Mouse (Mus musculus) lung, embryonic 15.5 days (tissue): ENCODE results near the gene St7l. TPM values are rescaled to one million over a fixed set of nuclear protein-coding genes. Genes with fewer than 3 reads are reported as not detected.
A peak's percentile ranks its signal among the peaks of the same experiment; 100 is the strongest.
"Not testable (repeated sequence)": the region's sequence is repeated elsewhere in the genome, so short reads cannot be mapped to it uniquely, and the experiment has no call there.

ENCODE experiments used
- ATAC-seq: fragments of 200-750 bp; cut with Nextera tagmentation; 2 replicates; pipeline ENCODE4 v1.8.0; 2017; ENCODE audit warnings: moderate number of reproducible peaks, borderline replicate concordance; ENCODE audit not compliant: low FRiP score, low TSS enrichment; ENCODE audit errors: extremely low read depth
- H3K27ac ChIP-seq: fragments of 300-500 bp; sonication (generic); 2 replicates; pipeline ENCODE4 v1.5.1; 2015; ENCODE audit warnings: moderate library complexity, mild to moderate bottlenecking, inconsistent platforms
- H3K27me3 ChIP-seq: fragments of 300-500 bp; sonication (generic); 2 replicates; pipeline ENCODE4 v1.6.1; 2015; ENCODE audit warnings: inconsistent platforms
- H3K36me3 ChIP-seq: fragments of 300-500 bp; sonication (generic); 2 replicates; pipeline ENCODE4 v1.6.1; 2015; ENCODE audit warnings: inconsistent platforms
- H3K4me1 ChIP-seq: fragments of 300-500 bp; sonication (generic); 2 replicates; pipeline ENCODE4 v1.6.1; 2015; ENCODE audit warnings: inconsistent platforms
- H3K4me2 ChIP-seq: fragments of 300-500 bp; sonication (generic); 2 replicates; pipeline ENCODE4 v1.6.1; 2015; ENCODE audit warnings: inconsistent platforms, mild to moderate bottlenecking, moderate library complexity
- H3K4me3 ChIP-seq: fragments of 300-500 bp; sonication (generic); 2 replicates; pipeline ENCODE4 v1.5.1; 2015; ENCODE audit warnings: mild to moderate bottlenecking, inconsistent platforms
- H3K9ac ChIP-seq: fragments of 300-500 bp; sonication (generic); 2 replicates; pipeline ENCODE4 v1.6.1; 2015; ENCODE audit warnings: inconsistent platforms
- H3K9me3 ChIP-seq: fragments of 300-500 bp; sonication (generic); 2 replicates; pipeline ENCODE4 v1.6.1; 2016; ENCODE audit warnings: inconsistent platforms
- WGBS: fragments of 180-500 bp; shearing (Covaris S2); methylation state at CpG from one replicate; pipeline ENCODE4 v1.1.7; 2015; 5-methylcytosine and 5-hydroxymethylcytosine counted together
- polyA plus RNA-seq: library from polyadenylated mRNA; unstranded; fragments of >200 nt; fragmentation: Nextera tagmentation; extraction: Ambion mirVana; gene quantifications from 2 replicates; pipeline ENCODE4 v1.2.1, GENCODE M21; 2015

The St7l gene
- polyA plus RNA-seq, 1 experiment from 2014 or later: 35.8 TPM

GRCm38 (mm10) chr3:104846601-104847000, 17.2 kb upstream of the St7l start:
- H3K27me3 ChIP-seq: no peaks in the 10 kb centered on the region
- H3K4me3 ChIP-seq: no peak overlapping the region
- H3K4me2 ChIP-seq: no peak overlapping the region
- H3K9me3 ChIP-seq: no peaks in the 10 kb centered on the region
- H3K36me3 ChIP-seq: peaks cover 41% of the 10 kb centered on the region
- no peak overlapping the region for H3K9ac ChIP-seq
- 91% methylated on average over 4 of the region's 4 CpGs for WGBS
- H3K4me1 ChIP-seq: no peaks in the 10 kb centered on the region
- H3K27ac ChIP-seq: no peak overlapping the region
- ATAC-seq: no peak

- Histone ChIP-seq H3K4me3 (no peak overlapping the region), H3K36me3 (peaks cover 10% of the 10 kb centered on the region; the same call in 1 of the 2 replicates), H3K4me2 (no peak overlapping the region), H3K9me3 (no peaks in the 10 kb centered on the region), H3K9ac (no peak overlapping the region), H3K27ac (no peak overlapping the region), H3K27me3 (no peaks in the 10 kb centered on the region), H3K4me1 (no peaks in the 10 kb centered on the region)
- ATAC-seq: no peak
- 84% methylated on average over 1 of the region's 1 CpGs for WGBS
Measured at GRCm38 (mm10) chr3:104854465-104854864, 9.3 kb upstream of the St7l start.

GRCm38 (mm10) chr3:104854866-104855265, 8.9 kb upstream of the St7l start:
- Histone ChIP-seq H3K27ac (no peak overlapping the region), H3K4me3 (no peak overlapping the region), H3K9me3 (no peaks in the 10 kb centered on the region), H3K9ac (no peak overlapping the region), H3K27me3 (no peaks in the 10 kb centered on the region), H3K4me2 (no peak overlapping the region), H3K36me3 (peaks cover 10% of the 10 kb centered on the region; the same call in 1 of the 2 replicates), H3K4me1 (no peaks in the 10 kb centered on the region)
- ATAC-seq: no peak

- Histone ChIP-seq H3K27ac (no peak overlapping the region), H3K9ac (no peak overlapping the region), H3K27me3 (no peaks in the 10 kb centered on the region), H3K36me3 (peaks cover 10% of the 10 kb centered on the region; the same call in 1 of the 2 replicates), H3K4me2 (no peak overlapping the region), H3K9me3 (no peaks in the 10 kb centered on the region), H3K4me3 (no peak overlapping the region), H3K4me1 (peaks cover 3% of the 10 kb centered on the region)
- 45% methylated on average over 1 of the region's 1 CpGs for WGBS
- ATAC-seq: no peak
Measured at GRCm38 (mm10) chr3:104856106-104856505, 7.7 kb upstream of the St7l start.

- Histone ChIP-seq H3K9ac (no peak overlapping the region), H3K4me1 (peaks cover 26% of the 10 kb centered on the region), H3K9me3 (no peaks in the 10 kb centered on the region), H3K4me3 (no peak overlapping the region), H3K36me3 (peaks cover 10% of the 10 kb centered on the region; the same call in 1 of the 2 replicates), H3K4me2 (no peak overlapping the region), H3K27me3 (no peaks in the 10 kb centered on the region), H3K27ac (no peak overlapping the region)
- ATAC-seq: no peak
- 100% methylated on average over 1 of the region's 1 CpGs for WGBS
Measured at GRCm38 (mm10) chr3:104858560-104858959, 5.2 kb upstream of the St7l start.

GRCm38 (mm10) chr3:104864651-104865340, 991 bp downstream of the St7l start:
- Histone ChIP-seq H3K4me3 (peak overlapping the region; percentile 91), H3K27ac (peak overlapping the region; percentile 96), H3K4me2 (peak overlapping the region; percentile 72), H3K27me3 (no peaks in the 10 kb centered on the region), H3K4me1 (peaks cover 34% of the 10 kb centered on the region), H3K9ac (peak overlapping the region; percentile 95), H3K36me3 (peaks cover 4% of the 10 kb centered on the region; the same call in 1 of the 2 replicates), H3K9me3 (no peaks in the 10 kb centered on the region)
- WGBS: 1% methylated on average over 47 of the region's 48 CpGs
- ATAC-seq: peak; percentile 93

GRCm38 (mm10) chr3:104865341-104865788, 1.6 kb downstream of the St7l start:
- H3K27ac ChIP-seq: peak overlapping the region; percentile 96
- H3K4me1 ChIP-seq: peaks cover 34% of the 10 kb centered on the region
- ATAC-seq: no peak
- peak overlapping the region; percentile 72 for H3K4me2 ChIP-seq
- peak overlapping the region; percentile 95 for H3K9ac ChIP-seq
- H3K36me3 ChIP-seq: peaks cover 8% of the 10 kb centered on the region; the same call in 1 of the 2 replicates
- WGBS: under 1% methylated on average over 12 of the region's 12 CpGs
- no peaks in the 10 kb centered on the region for H3K9me3 ChIP-seq
- no peaks in the 10 kb centered on the region for H3K27me3 ChIP-seq
- peak overlapping the region; percentile 91 for H3K4me3 ChIP-seq

GRCm38 (mm10) chr3:104866674-104867073, 2.9 kb downstream of the St7l start:
- not testable (repeated sequence) for H3K9me3 ChIP-seq, H3K27me3 ChIP-seq, H3K9ac ChIP-seq, ATAC-seq, H3K27ac ChIP-seq
- Histone ChIP-seq H3K4me1 (peaks cover 25% of the 10 kb centered on the region), H3K4me2 (peak overlapping the region; percentile 72; the same call in 1 of the 2 replicates), H3K36me3 (peaks cover 20% of the 10 kb centered on the region), H3K4me3 (peak overlapping the region; percentile 91; the same call in 1 of the 2 replicates)

GRCm38 (mm10) chr3:104869611-104870010, 5.8 kb downstream of the St7l start:
- no peak for ATAC-seq
- H3K36me3 ChIP-seq: peaks cover 43% of the 10 kb centered on the region

GRCm38 (mm10) chr3:104888585-104888984, 24.8 kb downstream of the St7l start:
- peaks cover 9% of the 10 kb centered on the region for H3K4me1 ChIP-seq
- 66% methylated on average over 3 of the region's 3 CpGs for WGBS
- no peak overlapping the region for H3K9ac ChIP-seq
- no peak overlapping the region for H3K4me2 ChIP-seq
- peaks cover 46% of the 10 kb centered on the region for H3K36me3 ChIP-seq
- no peak overlapping the region for H3K4me3 ChIP-seq
- no peaks in the 10 kb centered on the region for H3K27me3 ChIP-seq
- ATAC-seq: peak; percentile 67; the same call in 1 of the 2 replicates
- no peaks in the 10 kb centered on the region for H3K9me3 ChIP-seq
- 0 out of 2 replicates have a peak overlapping the region, but pooled peaks have one; percentile 0 for H3K27ac ChIP-seq

More at GRCm38 (mm10) chr3:104869611-104870010, 5.8 kb downstream of the St7l start:
- Histone ChIP-seq H3K9me3 (no peaks in the 10 kb centered on the region), H3K27me3 (no peaks in the 10 kb centered on the region), H3K9ac (no peak overlapping the region), H3K4me3 (no peak overlapping the region), H3K4me1 (peaks cover 8% of the 10 kb centered on the region), H3K4me2 (no peak overlapping the region), H3K27ac (no peak overlapping the region)

GRCm38 (mm10) chr3:104896141-104896540, 32.3 kb downstream of the St7l start:
- no peak overlapping the region for H3K27ac ChIP-seq
- H3K9me3 ChIP-seq: no peaks in the 10 kb centered on the region
- no peak for ATAC-seq
- no peak overlapping the region for H3K4me2 ChIP-seq
- H3K36me3 ChIP-seq: peaks cover 50% of the 10 kb centered on the region
- H3K4me1 ChIP-seq: no peaks in the 10 kb centered on the region
- H3K27me3 ChIP-seq: no peaks in the 10 kb centered on the region
- WGBS: 63% methylated on average over 3 of the region's 3 CpGs
- H3K9ac ChIP-seq: no peak overlapping the region
- no peak overlapping the region for H3K4me3 ChIP-seq

GRCm38 (mm10) chr3:104901154-104901553, 37.3 kb downstream of the St7l start:
- no peaks in the 10 kb centered on the region for H3K4me1 ChIP-seq
- 89% methylated on average over 4 of the region's 4 CpGs for WGBS
- no peak overlapping the region for H3K4me2 ChIP-seq
- H3K27ac ChIP-seq: no peak overlapping the region
- no peak overlapping the region for H3K4me3 ChIP-seq
- no peak overlapping the region for H3K9ac ChIP-seq
- no peak for ATAC-seq
- no peaks in the 10 kb centered on the region for H3K9me3 ChIP-seq
- H3K36me3 ChIP-seq: peaks cover 37% of the 10 kb centered on the region
- H3K27me3 ChIP-seq: no peaks in the 10 kb centered on the region
